Mouse (Mus musculus) T-helper 1 cell (primary cell): ENCODE measurements at regions not wholly inside any gene's neighbourhood (a gene's known extent, or its start where the extent isn't known, plus 50 kb on each side); places are given as distances from the start of the nearest gene placed in this dataset.

Experiments used
- in situ Hi-C: fragments of 300-600 bp; cut with MboI, MseI; formaldehyde crosslinking; loops from one replicate; pipeline ENCODE4 v1.15.1; 2025; ENCODE audit warnings: high pct_unique_total_duplicates

DNA sequence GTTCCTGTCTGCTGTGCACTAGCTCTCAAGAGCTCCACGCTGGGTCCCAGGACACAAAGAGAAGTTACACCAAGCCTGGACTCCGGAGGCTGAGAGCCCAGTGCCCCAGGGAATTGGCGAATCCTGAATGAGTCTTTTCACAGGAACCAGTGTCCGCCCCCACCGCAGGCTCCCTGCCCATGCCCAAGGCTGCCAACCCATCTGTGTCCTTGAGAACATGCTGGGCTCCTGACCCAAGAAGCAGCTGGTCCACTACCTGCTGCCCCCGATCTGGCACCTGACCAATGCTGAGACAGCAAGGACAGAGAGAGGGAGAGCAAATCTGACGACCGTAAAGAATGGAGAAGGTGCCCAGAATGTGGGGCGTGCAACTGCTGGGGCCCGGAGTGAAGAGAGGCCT, 85.2 kb upstream of the Cplx2 start:
- in situ Hi-C loops = loop anchor here (5.0 kb wide), 1 partner anchor 34 kb away; no protein-coding TSS in a partner anchor

DNA sequence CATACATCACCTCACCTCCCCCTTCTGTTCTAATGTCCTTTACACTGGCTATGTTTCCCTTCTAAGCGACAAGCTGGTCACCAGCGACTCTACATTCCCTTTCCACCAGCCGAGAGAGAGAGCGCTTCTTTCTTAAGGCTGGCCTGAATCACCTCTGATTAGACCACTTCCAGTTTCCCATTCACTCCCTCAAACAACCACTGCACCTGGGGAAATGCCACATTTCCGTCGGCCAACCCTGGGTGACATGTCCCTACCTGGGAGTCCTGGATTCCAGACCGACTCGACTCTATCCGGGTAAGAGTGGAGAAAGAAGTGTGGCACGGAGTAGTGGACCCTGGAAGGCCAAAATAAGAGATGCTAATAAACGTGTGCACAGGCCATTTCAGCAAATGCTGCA, 84.5 kb upstream of the Cplx2 start:
- in situ Hi-C loops = loop anchor here (5.0 kb wide), 1 partner anchor 34 kb away; no protein-coding TSS in a partner anchor

DNA sequence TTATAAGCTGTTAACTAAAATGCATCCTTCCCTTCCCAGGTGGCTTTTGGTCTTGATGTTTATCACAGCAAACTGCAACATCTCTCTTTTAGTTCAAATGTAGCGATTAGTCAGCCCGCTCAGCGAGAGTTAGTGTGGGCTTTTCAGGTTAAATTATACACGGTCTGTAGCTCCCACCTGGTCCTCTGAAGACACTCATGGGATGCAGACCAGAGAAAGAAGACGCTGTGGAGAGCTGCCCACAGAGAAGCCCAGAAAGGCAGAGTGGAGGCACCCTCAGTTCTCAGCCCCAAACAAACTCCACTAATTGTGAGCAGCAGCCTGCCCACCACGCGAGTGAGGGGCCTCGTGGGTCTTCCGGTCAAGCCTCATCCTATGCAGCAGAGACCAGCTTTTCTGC, 81.1 kb upstream of the Cplx2 start:
- in situ Hi-C loops = no loop called here

DNA sequence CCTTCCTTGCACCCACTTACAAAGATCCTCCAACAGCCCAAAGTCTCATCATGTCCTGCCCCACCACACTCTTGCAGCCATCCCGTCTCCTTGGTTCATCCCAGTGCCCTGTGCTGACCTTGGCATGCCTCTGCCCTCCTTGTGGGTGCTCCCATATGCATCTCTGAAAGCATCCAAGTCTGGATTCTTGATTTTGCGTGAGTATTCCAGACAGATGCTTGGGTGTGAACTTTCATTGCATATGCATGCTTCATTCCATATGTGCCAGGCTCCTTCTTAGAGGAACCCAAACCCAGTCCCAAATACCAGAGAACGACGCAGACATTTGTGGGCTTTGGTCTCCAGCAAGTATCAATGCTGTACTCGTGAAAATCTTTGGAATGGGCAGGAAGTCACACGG, 78.8 kb upstream of the Cplx2 start:
- in situ Hi-C loops = no loop called here

- in situ Hi-C loops = no loop called here
These were observed 78.1 kb upstream of the Cplx2 start for GRCm38 (mm10) chr13:54293006-54293405.

- in situ Hi-C loops = no loop called here
These were observed 75.5 kb upstream of the Cplx2 start for GRCm38 (mm10) chr13:54295475-54296259.

DNA sequence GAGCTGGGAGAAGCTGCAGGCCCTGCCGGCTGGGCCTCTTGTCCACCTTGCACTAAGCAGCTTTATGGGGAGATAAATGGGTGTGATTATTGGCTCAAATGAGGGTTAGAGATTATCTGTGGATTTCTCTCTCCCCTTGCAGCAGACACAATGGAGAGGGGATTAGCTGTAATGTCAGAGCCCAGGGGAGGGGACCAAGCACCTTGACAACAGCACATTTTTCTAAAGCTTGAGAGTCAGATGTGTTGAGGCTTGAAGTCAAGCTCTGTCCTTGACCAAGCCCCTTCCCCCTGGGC, 74.9 kb upstream of the Cplx2 start:
- in situ Hi-C loops = no loop called here

GRCm38 (mm10) chr13:54298851-54299250, 72.3 kb upstream of the Cplx2 start:
- in situ Hi-C loops = no loop called here

- in situ Hi-C loops = no loop called here
These were observed 71.9 kb upstream of the Cplx2 start for GRCm38 (mm10) chr13:54299295-54299694.

- in situ Hi-C loops = no loop called here
These were observed 70.0 kb upstream of the Cplx2 start for GRCm38 (mm10) chr13:54301110-54301509.

GRCm38 (mm10) chr13:54301677-54302076, 69.5 kb upstream of the Cplx2 start:
- in situ Hi-C loops = no loop called here

DNA sequence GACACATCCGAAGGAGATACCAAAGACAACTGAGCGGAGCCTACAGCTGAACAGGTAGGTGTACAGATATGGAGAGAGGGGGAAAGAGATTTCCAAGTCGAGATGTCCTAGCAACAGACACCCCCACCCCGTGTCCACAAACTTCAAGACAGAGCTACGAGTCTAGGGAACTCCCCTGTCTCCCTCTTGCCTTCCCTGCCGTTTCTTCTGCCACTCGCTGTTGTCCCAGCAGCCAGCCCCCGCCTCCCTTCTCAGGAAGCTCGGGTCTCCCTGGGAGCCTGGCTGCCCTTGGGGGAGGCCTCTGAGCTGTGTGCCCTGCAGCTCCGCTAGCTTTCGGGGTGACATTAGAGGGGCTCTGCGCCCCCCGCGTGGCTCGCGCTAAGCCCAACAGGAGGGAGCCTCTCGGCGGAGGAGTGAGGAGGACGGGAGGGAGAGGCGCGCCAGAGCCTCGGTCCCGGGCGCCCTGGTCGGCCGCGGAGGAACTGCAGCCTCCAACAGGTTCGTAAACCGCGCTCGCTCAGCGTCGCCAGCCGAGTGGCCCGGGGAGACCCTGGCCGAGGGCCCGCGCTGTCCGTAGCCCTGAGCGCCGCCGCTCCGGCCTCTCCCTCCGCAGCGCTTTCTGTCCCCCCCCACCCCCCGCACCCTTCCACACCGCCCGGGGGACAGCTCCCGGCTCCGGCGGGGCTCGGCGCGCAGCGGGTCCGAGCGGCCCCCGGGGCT, 68.6 kb upstream of the Cplx2 start:
- in situ Hi-C loops = no loop called here

DNA sequence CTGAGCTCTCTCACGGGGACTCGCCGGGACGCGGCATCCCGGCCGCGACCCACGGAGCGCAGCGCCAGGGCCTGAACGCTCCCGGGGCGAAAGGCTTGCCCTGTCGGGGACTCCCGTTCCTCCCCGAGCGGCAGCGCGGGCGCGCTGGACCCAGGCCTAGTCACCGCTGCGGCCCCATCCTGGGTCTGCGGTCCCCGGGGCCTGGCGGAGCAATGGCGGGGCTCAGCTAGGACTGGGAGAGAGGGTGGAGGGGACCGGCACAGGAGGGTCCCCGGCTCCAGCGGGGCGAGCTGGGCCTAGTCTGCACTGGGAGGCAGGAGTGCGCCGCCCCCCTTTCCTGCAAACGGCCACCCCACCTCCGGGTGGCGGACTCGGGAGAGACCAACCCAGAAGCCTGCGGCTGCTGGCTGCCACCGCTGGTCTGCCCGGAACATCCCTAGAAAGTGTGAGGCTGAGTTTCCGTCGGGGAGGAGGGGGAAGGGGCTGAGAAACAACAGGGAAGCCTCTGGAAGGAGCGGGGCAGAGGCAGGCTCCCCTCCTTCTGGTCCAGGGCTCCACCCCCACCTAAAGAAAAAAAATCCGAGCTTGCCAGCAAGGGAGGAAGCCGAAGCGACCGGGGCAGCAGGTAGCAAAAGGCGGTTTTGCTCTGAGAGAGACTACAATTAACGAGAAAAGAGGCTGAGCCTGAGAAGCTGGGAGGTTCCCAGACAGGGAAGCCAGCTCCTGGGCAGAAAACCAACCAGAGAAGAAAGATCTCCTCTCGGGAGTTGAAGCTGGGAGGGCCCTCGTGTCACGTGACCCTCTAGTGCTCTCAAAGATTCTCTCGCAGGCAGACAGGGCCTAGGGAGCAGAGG, 67.9 kb upstream of the Cplx2 start:
- in situ Hi-C loops = no loop called here

GRCm38 (mm10) chr13:54304251-54304650, 66.9 kb upstream of the Cplx2 start:
- in situ Hi-C loops = no loop called here

DNA sequence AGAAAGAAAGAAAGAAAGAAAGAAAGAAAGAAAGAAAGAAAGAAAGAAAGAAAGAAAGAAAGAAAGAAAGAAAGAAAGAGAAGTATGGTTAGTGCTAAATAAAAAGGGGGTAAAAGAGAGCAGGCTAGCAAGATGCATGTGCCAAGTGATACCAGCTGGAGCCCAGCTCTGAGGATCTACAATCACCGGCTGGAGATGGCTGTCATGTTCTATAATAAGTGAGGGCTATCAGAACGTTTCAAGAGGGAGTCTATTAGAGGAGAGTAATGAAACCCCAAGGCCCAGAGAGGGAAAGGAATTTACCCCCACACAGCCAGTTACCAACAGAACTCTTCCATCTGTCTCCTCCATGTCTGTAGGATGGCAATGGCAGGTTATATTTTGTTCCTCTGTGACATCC, 62.6 kb upstream of the Cplx2 start:
- in situ Hi-C loops = no loop called here

GRCm38 (mm10) chr13:54309354-54309753, 61.8 kb upstream of the Cplx2 start:
- in situ Hi-C loops = no loop called here

DNA sequence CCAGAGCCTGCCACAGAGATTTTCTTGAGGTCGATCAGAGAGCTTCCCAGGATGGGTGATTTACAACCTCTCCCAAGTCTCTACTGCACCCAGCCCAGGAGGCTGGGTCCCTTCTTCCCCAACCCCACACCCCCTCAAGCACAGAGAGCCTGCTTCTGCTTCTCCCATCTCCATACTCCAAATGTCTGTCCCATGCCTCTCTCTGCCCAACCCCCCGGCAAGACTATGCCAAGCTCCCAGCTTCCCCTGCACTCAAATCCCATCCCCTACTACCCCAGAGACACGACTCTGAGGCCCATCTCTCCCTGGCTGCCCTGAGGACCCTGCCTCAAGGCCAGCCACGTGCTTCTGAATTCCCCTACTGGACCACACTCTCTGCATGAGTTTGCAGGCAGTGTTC, 61.0 kb upstream of the Cplx2 start:
- in situ Hi-C loops = no loop called here

DNA sequence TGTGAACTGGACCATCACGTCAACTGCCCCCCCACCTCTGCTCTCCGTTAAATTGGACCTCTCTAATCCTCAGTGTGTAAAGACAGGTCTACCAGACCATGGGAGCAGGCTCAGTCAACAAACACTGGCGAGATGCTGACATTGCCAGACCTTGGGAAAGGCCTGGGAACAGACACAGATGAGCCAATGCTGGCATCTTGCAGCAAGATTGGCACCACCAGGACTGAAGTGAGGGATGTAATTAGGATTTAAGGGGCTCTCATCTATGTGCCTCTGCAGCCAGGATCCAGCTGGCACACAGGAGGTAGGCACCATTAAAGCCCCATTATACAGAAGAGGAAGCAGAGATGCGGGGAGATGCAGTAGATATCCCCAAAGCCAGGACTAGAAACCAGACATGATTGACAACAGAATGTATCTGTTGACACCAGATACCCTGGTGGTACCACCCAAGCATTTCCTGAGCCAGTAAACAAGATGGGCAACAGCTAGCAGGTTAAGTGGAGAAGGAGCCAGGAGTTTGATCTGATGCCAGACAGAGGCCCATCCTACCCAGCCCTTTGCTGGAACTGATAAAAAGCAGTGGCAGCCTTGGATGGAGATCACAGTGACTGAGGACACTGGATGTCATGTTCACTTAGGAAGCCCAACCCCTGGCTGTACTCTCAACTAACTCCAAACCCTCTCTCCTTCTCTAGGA, 59.7 kb upstream of the Cplx2 start:
- in situ Hi-C loops = no loop called here

DNA sequence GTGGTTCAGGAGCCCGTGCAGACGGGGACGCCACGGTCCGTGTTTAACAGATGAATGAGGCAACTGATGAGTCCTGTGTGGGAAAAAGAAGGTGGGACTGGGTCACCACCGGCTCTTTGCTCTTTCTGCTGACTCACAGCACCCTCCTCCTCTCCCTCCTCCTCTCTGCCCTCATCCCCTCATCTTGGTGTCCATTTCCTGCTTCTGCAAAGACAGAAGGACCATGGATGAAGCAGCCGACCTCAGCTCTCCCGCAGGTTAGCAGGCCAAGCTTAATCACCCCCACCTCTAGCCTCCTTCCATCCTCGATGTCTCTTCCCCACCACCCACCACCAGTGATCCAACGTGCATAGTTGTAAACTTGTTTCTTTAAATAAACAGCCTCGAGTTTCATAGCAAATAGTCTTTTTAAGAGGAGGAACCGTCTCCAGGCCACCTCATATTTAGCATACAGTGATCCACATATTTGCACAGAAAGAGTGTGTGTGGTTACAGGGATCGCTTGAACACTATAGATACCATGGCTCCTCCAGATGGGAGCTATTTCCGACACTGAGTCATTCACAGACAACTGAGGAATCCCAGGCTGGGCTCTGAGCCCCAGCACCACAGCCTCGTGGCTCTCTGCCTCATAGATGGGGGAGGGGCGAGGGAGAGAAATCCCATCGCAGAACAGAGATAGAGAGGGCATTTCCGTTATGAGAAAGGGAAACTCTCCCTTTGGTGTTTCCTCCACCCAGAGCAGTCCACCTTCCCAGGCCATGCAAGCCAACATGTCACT, 58.6 kb upstream of the Cplx2 start:
- in situ Hi-C loops = no loop called here

DNA sequence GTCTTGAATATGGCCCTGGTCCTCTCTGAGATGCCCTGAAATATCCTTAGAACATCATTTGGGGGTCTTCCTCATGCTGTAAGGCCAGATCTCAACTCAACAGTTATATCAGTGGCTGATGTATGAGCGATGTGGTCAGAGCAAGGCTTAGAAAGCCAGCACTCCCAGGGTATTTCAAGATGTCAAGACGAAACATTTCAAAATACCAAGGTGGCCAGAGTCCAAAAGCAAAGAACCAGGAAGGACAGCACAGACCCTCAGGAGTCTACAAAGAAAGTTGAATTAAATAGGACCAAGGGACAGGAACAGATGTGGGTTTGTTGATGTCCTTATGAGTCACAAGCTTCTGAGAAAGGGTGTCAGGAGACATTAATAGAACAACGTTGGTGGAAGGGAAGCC, 55.8 kb upstream of the Cplx2 start:
- in situ Hi-C loops = no loop called here

DNA sequence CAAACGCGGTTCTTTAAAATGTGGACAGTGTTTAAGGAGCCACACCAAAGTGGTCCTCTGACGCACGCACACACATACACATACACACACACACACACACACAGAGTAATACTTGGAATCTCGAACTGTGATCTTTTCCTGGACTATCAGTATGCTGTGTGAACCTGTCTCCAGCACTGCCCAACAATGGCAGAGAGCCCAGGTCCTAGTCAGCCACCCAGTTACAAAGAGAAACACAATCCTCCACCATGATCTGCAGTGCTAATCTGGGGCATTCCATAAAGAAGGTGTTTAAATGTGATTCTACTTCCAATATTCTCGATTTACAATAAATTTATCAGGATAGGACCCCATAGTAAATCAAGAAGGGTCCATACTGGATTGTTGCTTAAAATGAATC, 54.2 kb upstream of the Cplx2 start:
- in situ Hi-C loops = no loop called here
